Comparison of ENCODE assay signal across 9 mouse cellular contexts in genomic region chr9:21870879-21871524, GRCm38 (mm10). TPM values are rescaled to one million over a fixed set of nuclear protein-coding genes. Genes with fewer than 3 reads are reported as not detected.
DNase-seq lines count a peak whose midpoint lies in the region; ATAC-seq and TF ChIP-seq lines count a peak whose summit lies in the region.
"Had no signal": no experiment of that assay in that cellular context is flagged by ENCODE, and none has a peak within 500 bp of the region (broad histone marks: within the 10 kb centered on the region; RNA-seq: fewer than 3 reads in every experiment).

No protein-coding gene starts in this region.

- no peak for ATAC-seq in Patski
- 0 out of 2 replicates have a peak, but pooled peaks have one; percentile 37 for ATAC-seq in heart, embryonic 12.5 days (ENCODE audit: insufficient number of reproducible peaks, low FRiP score)
- ATAC-seq in kidney, postnatal 0 days (replicated peaks; ENCODE audit: low FRiP score, low read depth), result 0 out of 2 replicates have a peak, but pooled peaks have one; percentile 29
- ATAC-seq in lung, embryonic 15.5 days (ENCODE audit: borderline replicate concordance, extremely low read depth, low FRiP score, low TSS enrichment), result no peak

- TF ChIP-seq POLR2A in olfactory bulb, adult 2 months (IDR thresholded peaks at IDR 0.05; ENCODE audit: insufficient read depth, low read depth, low read length), result no peak

- no peaks in the 10 kb centered on the region for H3K4me1 ChIP-seq in heart, embryonic 12.5 days (replicated peaks)
- H3K4me1 ChIP-seq in kidney, postnatal 0 days (replicated peaks; ENCODE audit: insufficient read depth, low read length), result no peaks in the 10 kb centered on the region; the same call in 1 of the 2 replicates
- H3K4me1 ChIP-seq in lung, embryonic 15.5 days, result 0 out of 2 replicates have a peak, but pooled peaks cover 7% of the 10 kb centered on the region
- 0 out of 2 replicates have a peak, but pooled peaks cover 2% of the 10 kb centered on the region for H3K4me1 ChIP-seq in olfactory bulb, adult 2 months (ENCODE audit: control insufficient read depth, insufficient read depth, low read length)

- H3K4me3 ChIP-seq in heart, embryonic 12.5 days, result peak overlapping the region; percentile 17; the same call in 1 of the 2 replicates
- H3K4me3 ChIP-seq in kidney, postnatal 0 days (replicated peaks; ENCODE audit: low read depth, low read length), result no peak overlapping the region; the same call in 1 of the 2 replicates
- no peak overlapping the region for H3K4me3 ChIP-seq in lung, embryonic 15.5 days
- H3K4me3 ChIP-seq in olfactory bulb, adult 2 months (ENCODE audit: insufficient read depth, low read depth, low read length), result peak overlapping the region; percentile 24; the same call in 1 of the 2 replicates

- CTCF ChIA-PET in Patski (lab: Charles Lee), result interaction anchor here (1.1 to 1.3 kb wide), 2 partner anchors 12 to 31 kb away, joined by 3 to 5 read pairs; no protein-coding TSS in a partner anchor

- peak overlapping the region; percentile 54 for H3K4me2 ChIP-seq in heart, embryonic 12.5 days
- peak overlapping the region; percentile 43 for H3K4me2 ChIP-seq in kidney, postnatal 0 days (ENCODE audit: low read length)
- peak overlapping the region; percentile 46 for H3K4me2 ChIP-seq in lung, embryonic 15.5 days

- no peak overlapping the region for H3K9ac ChIP-seq in heart, embryonic 12.5 days
- H3K9ac ChIP-seq in kidney, postnatal 0 days (ENCODE audit: low read depth, low read length), result no peak overlapping the region
- no peak overlapping the region for H3K9ac ChIP-seq in lung, embryonic 15.5 days

- H3K27ac ChIP-seq in heart, embryonic 12.5 days (ENCODE audit: poor library complexity, severe bottlenecking), result no peak overlapping the region
- no peak overlapping the region for H3K27ac ChIP-seq in kidney, postnatal 0 days
- H3K27ac ChIP-seq in lung, embryonic 15.5 days, result no peak overlapping the region
- no peak overlapping the region for H3K27ac ChIP-seq in olfactory bulb, adult 2 months (ENCODE audit: insufficient read depth, low read depth, low read length)
- H3K27ac ChIP-seq: macrophage had no signal

- H3K27me3 ChIP-seq in Patski, result no peaks in the 10 kb centered on the region
- 0 out of 2 replicates have a peak, but pooled peaks cover 3% of the 10 kb centered on the region for H3K27me3 ChIP-seq in heart, embryonic 12.5 days (replicated peaks)
- H3K27me3 ChIP-seq in kidney, postnatal 0 days (ENCODE audit: insufficient read depth, low read length), result no peaks in the 10 kb centered on the region
- no peaks in the 10 kb centered on the region for H3K27me3 ChIP-seq in lung, embryonic 15.5 days

- WGBS in heart, embryonic 12.5 days, result 17% methylated on average over 20 of the region's 20 CpGs
- WGBS in kidney, postnatal 0 days, result 15% methylated on average over 20 of the region's 20 CpGs
- WGBS in lung, embryonic 15.5 days, result 12% methylated on average over 20 of the region's 20 CpGs
- 11% methylated on average over 20 of the region's 20 CpGs for WGBS in olfactory bulb, adult 2 months

- DNase-seq in adrenal gland, adult 18-20 months (ENCODE audit: low spot score in 2 of 2), result peak; percentile 59 to 61
- DNase-seq in adrenal gland, postnatal 4 days (ENCODE audit: low spot score in 2 of 2), result no peak
- DNase-seq in Patski (ENCODE audit: low read depth, low spot score), result no peak
- peak; percentile 79 for DNase-seq in embryo, embryonic 10.5 days (ENCODE audit: low spot score)
- DNase-seq in kidney, postnatal 0 days (ENCODE audit: low spot score), result peak; percentile 81

- in situ Hi-C loops in Patski (cut with MboI; ENCODE audit: low pct_unique_long_range_greater_than_20kb), result loop anchor here (10.0 kb wide), 1 partner anchor 116 kb away; no protein-coding TSS in a partner anchor

- peak; percentile 97 for TF ChIP-seq CTCF in Patski (IDR thresholded peaks at IDR 0.05)
- peak; percentile 86 for TF ChIP-seq CTCF in kidney, postnatal 0 days (IDR thresholded peaks at IDR 0.05; ENCODE audit: low read depth)
- peak; percentile 91 for TF ChIP-seq CTCF in olfactory bulb, adult 2 months (IDR thresholded peaks at IDR 0.05; ENCODE audit: insufficient read depth, low read depth, low read length)

- no peaks in the 10 kb centered on the region for H3K36me3 ChIP-seq in heart, embryonic 12.5 days
- no peaks in the 10 kb centered on the region for H3K36me3 ChIP-seq in kidney, postnatal 0 days (ENCODE audit: insufficient read depth, low read length)
- H3K36me3 ChIP-seq in lung, embryonic 15.5 days, result no peaks in the 10 kb centered on the region

- H3K9me3 ChIP-seq in heart, embryonic 12.5 days (replicated peaks), result no peaks in the 10 kb centered on the region
- no peaks in the 10 kb centered on the region for H3K9me3 ChIP-seq in kidney, postnatal 0 days (replicated peaks; ENCODE audit: low read length)
- no peaks in the 10 kb centered on the region for H3K9me3 ChIP-seq in lung, embryonic 15.5 days

- POLR2A ChIA-PET in Patski (lab: Charles Lee), result interaction anchor here (1.2 kb wide), 1 partner anchor 27 kb away, joined by 3 read pairs; no protein-coding TSS in a partner anchor

RNA-seq across cellular contexts. Expression of gene Dock6, which starts 18.6 kb away (rescaled TPM):
- total RNA-seq in adrenal gland, adult 18-20 months (2021), result 10 to 100 TPM; 29.7 to 36.1 TPM
- total RNA-seq in adrenal gland, postnatal 4 days (2021), result 10 to 100 TPM; 74.7 to 79.1 TPM
- polyA plus RNA-seq in Patski (2021), result 36.1 TPM
- polyA plus RNA-seq in heart, embryonic 12.5 days (2016; fragmentation: Nextera tagmentation; extraction: Ambion mirVana), result 52.3 and 59.0 TPM in 2 replicates
- 28.3 and 28.7 TPM in 2 replicates for polyA plus RNA-seq in kidney, postnatal 0 days (2015; fragmentation: Nextera tagmentation; extraction: Ambion mirVana)
- 62.0 and 68.0 TPM in 2 replicates for polyA plus RNA-seq in lung, embryonic 15.5 days (2015; fragmentation: Nextera tagmentation; extraction: Ambion mirVana)
- not detected in 2 replicates for polyA plus RNA-seq in olfactory bulb, adult 2 months (2012; ENCODE audit: insufficient read depth, insufficient read length, low replicate concordance, missing spikeins)

RNA-seq across cellular contexts. Expression of gene Angptl8, which starts 35.7 kb away (rescaled TPM):
- total RNA-seq in adrenal gland, adult 18-20 months (2021), result 10 to 100 TPM in 1 of 2 experiments, 1 to 10 TPM in 1; 8.2 to 26.2 TPM
- total RNA-seq in adrenal gland, postnatal 4 days (2021), result 1 to 10 TPM; 1.3 to 7.3 TPM
- 15.2 TPM for polyA plus RNA-seq in Patski (2021)
- 1.7 and 1.9 TPM in 2 replicates for polyA plus RNA-seq in heart, embryonic 12.5 days (2016; fragmentation: Nextera tagmentation; extraction: Ambion mirVana)
- polyA plus RNA-seq in kidney, postnatal 0 days (2015; fragmentation: Nextera tagmentation; extraction: Ambion mirVana), result 5.6 and 6.1 TPM in 2 replicates
- 2.1 and 2.3 TPM in 2 replicates for polyA plus RNA-seq in lung, embryonic 15.5 days (2015; fragmentation: Nextera tagmentation; extraction: Ambion mirVana)
- polyA plus RNA-seq in olfactory bulb, adult 2 months (2012; ENCODE audit: insufficient read depth, insufficient read length, low replicate concordance, missing spikeins), result not detected in 2 replicates
- polyA plus RNA-seq: macrophage had no signal

RNA-seq across cellular contexts. Expression of gene Rab3d, which starts 47.0 kb away (rescaled TPM):
- 10 to 100 TPM; 40.6 to 43.4 TPM for total RNA-seq in adrenal gland, adult 18-20 months (2021)
- total RNA-seq in adrenal gland, postnatal 4 days (2021), result 10 to 100 TPM; 55.5 to 60.2 TPM
- 22.1 TPM for polyA plus RNA-seq in Patski (2021)
- polyA plus RNA-seq in heart, embryonic 12.5 days (2016; fragmentation: Nextera tagmentation; extraction: Ambion mirVana), result 10.5 and 12.2 TPM in 2 replicates
- 12.0 and 13.3 TPM in 2 replicates for polyA plus RNA-seq in kidney, postnatal 0 days (2015; fragmentation: Nextera tagmentation; extraction: Ambion mirVana)
- 15.3 and 20.2 TPM in 2 replicates for polyA plus RNA-seq in lung, embryonic 15.5 days (2015; fragmentation: Nextera tagmentation; extraction: Ambion mirVana)
- not detected in 2 replicates for polyA plus RNA-seq in olfactory bulb, adult 2 months (2012; ENCODE audit: insufficient read depth, insufficient read length, low replicate concordance, missing spikeins)

RNA-seq across cellular contexts. Expression of gene Ccdc159, which starts 56.3 kb away (rescaled TPM):
- total RNA-seq in adrenal gland, adult 18-20 months (2021), result 10 to 100 TPM; 10.7 to 11.2 TPM
- total RNA-seq in adrenal gland, postnatal 4 days (2021), result 10 to 100 TPM; 13.3 to 14.2 TPM
- 12.2 TPM for polyA plus RNA-seq in Patski (2021)
- polyA plus RNA-seq in heart, embryonic 12.5 days (2016; fragmentation: Nextera tagmentation; extraction: Ambion mirVana), result 2.7 and 3.8 TPM in 2 replicates
- 1.8 and 2.0 TPM in 2 replicates for polyA plus RNA-seq in kidney, postnatal 0 days (2015; fragmentation: Nextera tagmentation; extraction: Ambion mirVana)
- 3.2 and 4.6 TPM in 2 replicates for polyA plus RNA-seq in lung, embryonic 15.5 days (2015; fragmentation: Nextera tagmentation; extraction: Ambion mirVana)
- polyA plus RNA-seq in olfactory bulb, adult 2 months (2012; ENCODE audit: insufficient read depth, insufficient read length, low replicate concordance, missing spikeins), result not detected in 2 replicates

RNA-seq across cellular contexts. Expression of gene Tmem205, which starts 56.4 kb away (rescaled TPM):
- total RNA-seq in adrenal gland, adult 18-20 months (2021), result 100 to 1,000 TPM; 280 to 531 TPM
- 100 to 1,000 TPM; 242 to 269 TPM for total RNA-seq in adrenal gland, postnatal 4 days (2021)
- polyA plus RNA-seq in Patski (2021), result 54.8 TPM
- polyA plus RNA-seq in heart, embryonic 12.5 days (2016; fragmentation: Nextera tagmentation; extraction: Ambion mirVana), result 38.3 and 38.4 TPM in 2 replicates
- polyA plus RNA-seq in kidney, postnatal 0 days (2015; fragmentation: Nextera tagmentation; extraction: Ambion mirVana), result 82.9 and 83.7 TPM in 2 replicates
- polyA plus RNA-seq in lung, embryonic 15.5 days (2015; fragmentation: Nextera tagmentation; extraction: Ambion mirVana), result 51.9 and 52.6 TPM in 2 replicates
- polyA plus RNA-seq in olfactory bulb, adult 2 months (2012; ENCODE audit: insufficient read depth, insufficient read length, low replicate concordance, missing spikeins), result not detected in 2 replicates

Comparison
In these comparisons a context has a peak if more than half of its experiments do, and no peak if none do; other contexts are left out.
1. DNase-seq: peak in adrenal gland, adult 18-20 months (2 of 2), embryo, embryonic 10.5 days (single experiment) and kidney, postnatal 0 days (single experiment); none in adrenal gland, postnatal 4 days (0 of 2) and Patski (single experiment).
2. ATAC-seq: peak in heart, embryonic 12.5 days (single experiment) and kidney, postnatal 0 days (single experiment); none in Patski (single experiment) and lung, embryonic 15.5 days (single experiment).
3. H3K4me3 ChIP-seq: peak in heart, embryonic 12.5 days (single experiment) and olfactory bulb, adult 2 months (single experiment); none in kidney, postnatal 0 days (single experiment) and lung, embryonic 15.5 days (single experiment).
4. RNA of gene Rab3d, which starts 47.0 kb away (polyA plus RNA-seq): 22.1 TPM in Patski (single experiment), 15.3 to 20.2 TPM in lung, embryonic 15.5 days, 10.5 to 12.2 TPM in heart, embryonic 12.5 days and 12.0 to 13.3 TPM in kidney, postnatal 0 days; not detected in olfactory bulb, adult 2 months; every median in the first group is over 10 times any median in the second.
5. Peak in every context shown above with its lines, with median percentiles within 50 percentile points of each other: CTCF ChIP-seq and H3K4me2 ChIP-seq.